Mouse (Mus musculus): Measurements from ENCODE around the gene Mpeg1. TPM values are rescaled to one million over a fixed set of nuclear protein-coding genes. Genes with fewer than 3 reads are reported as not detected.

Gene Mpeg1
- polyA plus RNA-seq, 1 experiment: 7.9 TPM

Other genes starting within 250 kb of the Mpeg1 start
- not detected in 2 replicates for gene Olfr1432, start 228.2 kb upstream of the Mpeg1 start, polyA plus RNA-seq (2012; rRNA removed)
- gene Olfr262, start 219.1 kb upstream of the Mpeg1 start, polyA plus RNA-seq (2012; rRNA removed): not detected in 2 replicates
- gene Olfr235, start 199.7 kb upstream of the Mpeg1 start, polyA plus RNA-seq (2012; rRNA removed): not detected in 2 replicates
- gene Olfr1434, start 180.9 kb upstream of the Mpeg1 start, polyA plus RNA-seq (2012; rRNA removed): not detected in 2 replicates
- not detected in 2 replicates for gene Olfr1436, start 161.6 kb upstream of the Mpeg1 start, polyA plus RNA-seq (2012; rRNA removed)
- not detected in 2 replicates for gene Olfr1437, start 135.7 kb upstream of the Mpeg1 start, polyA plus RNA-seq (2012; rRNA removed)
- gene Olfr1438-ps1, start 124.9 kb upstream of the Mpeg1 start, polyA plus RNA-seq (2012; rRNA removed): not detected in 2 replicates
- gene Olfr1440, start 73.5 kb upstream of the Mpeg1 start, polyA plus RNA-seq (2012; rRNA removed): not detected in 2 replicates
- not detected in 2 replicates for gene Olfr1441, start 43.3 kb upstream of the Mpeg1 start, polyA plus RNA-seq (2012; rRNA removed)
- gene Pfpl, start 32.9 kb upstream of the Mpeg1 start, polyA plus RNA-seq (2012; rRNA removed): not detected in 2 replicates
- 10.3 and 13.1 TPM in 2 replicates for gene Dtx4, start 40.7 kb downstream of the Mpeg1 start, polyA plus RNA-seq (2012; rRNA removed)
- 2.2 and 2.8 TPM in 2 replicates for gene Fam111a, start 85.0 kb downstream of the Mpeg1 start, polyA plus RNA-seq (2012; rRNA removed)
- gene Gm4952, start 139.2 kb downstream of the Mpeg1 start, polyA plus RNA-seq (2012; rRNA removed): not detected in 2 replicates
- gene Glyat, start 172.5 kb downstream of the Mpeg1 start, polyA plus RNA-seq (2012; rRNA removed): not detected in 2 replicates
- not detected in 2 replicates for gene Olfr1442, start 209.7 kb downstream of the Mpeg1 start, polyA plus RNA-seq (2012; rRNA removed)
- not detected in 2 replicates for gene Olfr1443, start 217.3 kb downstream of the Mpeg1 start, polyA plus RNA-seq (2012; rRNA removed)
- gene Keg1, start 235.0 kb downstream of the Mpeg1 start, polyA plus RNA-seq (2012; rRNA removed): not detected in 2 replicates